Mouse (Mus musculus): ENCODE results near the gene H2afv. TPM values are rescaled to one million over a fixed set of nuclear protein-coding genes. Genes with fewer than 3 reads are reported as not detected.
"Not testable (repeated sequence)": the region's sequence is repeated elsewhere in the genome, so short reads cannot be mapped to it uniquely, and the experiment has no call there.

The H2afv gene
- polyA plus RNA-seq, 1 experiment from 2014 or later, result 318 TPM

DNA sequence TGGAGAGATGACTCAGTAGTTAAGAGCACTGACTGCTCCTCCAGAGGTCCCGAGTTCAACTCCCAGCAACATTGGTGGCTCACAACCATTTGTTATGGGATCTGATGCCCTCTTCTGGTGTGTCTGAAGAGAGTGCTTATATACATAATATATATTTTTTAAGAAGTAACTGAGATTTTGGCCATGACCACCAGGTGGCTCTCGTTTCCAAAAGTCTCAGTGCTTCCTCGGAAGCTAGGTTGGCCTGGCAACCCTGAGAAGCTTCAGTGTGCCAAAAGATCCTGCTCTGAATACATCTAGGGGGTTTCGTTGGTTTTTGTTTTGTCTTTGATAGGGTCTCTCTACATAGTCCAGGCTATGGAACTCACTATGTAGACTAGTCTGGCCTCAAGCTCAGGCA is 20.9 kb upstream of the H2afv start:
- 23% methylated on average over 4 of the region's 4 CpGs for WGBS
- H3K36me3 ChIP-seq, result peaks cover 11% of the 10 kb centered on the region
- no peak overlapping the region for H3K9ac ChIP-seq
- no peak overlapping the region for H3K4me3 ChIP-seq
- no peak overlapping the region for H3K27ac ChIP-seq
- H3K27me3 ChIP-seq, result no peaks in the 10 kb centered on the region
- no peak overlapping the region for H3K4me2 ChIP-seq
- no peak for ATAC-seq (replicated peaks; ENCODE audit: insufficient number of reproducible peaks, insufficient read depth, low FRiP score, low read depth)
- no peaks in the 10 kb centered on the region for H3K9me3 ChIP-seq (replicated peaks)
- H3K4me1 ChIP-seq (replicated peaks), result peaks cover 9% of the 10 kb centered on the region

DNA sequence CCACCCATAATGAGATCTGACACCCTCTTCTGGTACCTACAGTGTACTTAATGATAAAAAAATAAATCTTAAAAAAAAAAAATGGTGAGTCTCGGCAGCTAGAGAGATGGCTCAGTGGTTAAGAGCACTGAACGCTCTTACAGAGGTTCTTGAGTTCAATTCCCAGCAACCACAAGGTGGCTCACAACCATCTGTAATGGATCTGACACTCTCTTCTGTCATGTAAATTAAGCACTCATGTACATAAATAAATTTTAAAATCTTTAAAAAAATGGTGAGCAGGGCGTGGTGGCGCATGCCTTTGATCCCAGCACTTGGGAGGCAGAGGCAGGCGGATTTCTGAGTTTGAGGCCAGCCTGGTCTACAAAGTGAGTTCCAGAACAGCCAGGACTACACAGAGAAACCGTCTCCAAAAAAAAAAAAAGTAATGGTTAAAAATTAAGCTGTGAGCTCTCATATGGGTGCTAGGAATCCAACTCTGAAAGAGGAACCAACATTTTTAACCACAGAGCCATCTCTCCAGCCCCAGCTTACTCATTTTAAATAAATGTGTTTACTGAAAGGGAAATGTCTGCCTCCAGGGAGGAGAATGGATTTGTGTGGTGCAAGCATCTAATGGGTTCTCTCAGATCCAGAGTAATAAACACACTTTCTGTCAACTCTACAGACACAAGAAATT is 19.1 kb upstream of the H2afv start:
- WGBS, result 86% methylated on average over 6 of the region's 6 CpGs
- Histone ChIP-seq H3K36me3 (peaks cover 11% of the 10 kb centered on the region), H3K4me1 (replicated peaks) (no peaks in the 10 kb centered on the region; the same call in 1 of the 2 replicates), H3K9ac (no peak overlapping the region), H3K27me3 (no peaks in the 10 kb centered on the region), H3K9me3 (replicated peaks) (no peaks in the 10 kb centered on the region), H3K27ac (no peak overlapping the region), H3K4me2 (no peak overlapping the region), H3K4me3 (no peak overlapping the region)
- ATAC-seq (replicated peaks; ENCODE audit: insufficient number of reproducible peaks, insufficient read depth, low FRiP score, low read depth), result no peak

GRCm38 (mm10) chr11:6456083-6456482 is 11.8 kb upstream of the H2afv start:
- ATAC-seq (replicated peaks; ENCODE audit: insufficient number of reproducible peaks, insufficient read depth, low FRiP score, low read depth), result no peak
- WGBS, result 73% methylated on average over 6 of the region's 6 CpGs
- Histone ChIP-seq H3K27me3 (no peaks in the 10 kb centered on the region), H3K9ac (no peak overlapping the region), H3K36me3 (no peaks in the 10 kb centered on the region), H3K4me3 (no peak overlapping the region), H3K9me3 (replicated peaks) (no peaks in the 10 kb centered on the region; the same call in 1 of the 2 replicates), H3K4me2 (no peak overlapping the region), H3K27ac (no peak overlapping the region), H3K4me1 (replicated peaks) (no peaks in the 10 kb centered on the region)

- H3K27me3 ChIP-seq; ATAC-seq (replicated peaks; ENCODE audit: insufficient number of reproducible peaks, insufficient read depth, low FRiP score, low read depth); H3K9me3 ChIP-seq (replicated peaks); H3K4me1 ChIP-seq (replicated peaks); H3K4me2 ChIP-seq; H3K27ac ChIP-seq; H3K9ac ChIP-seq; H3K36me3 ChIP-seq; H3K4me3 ChIP-seq: not testable (repeated sequence)
- 90% methylated on average over 5 of the region's 5 CpGs for WGBS
Observed at GRCm38 (mm10) chr11:6448155-6448554, 3.9 kb upstream of the H2afv start.

- H3K27me3 ChIP-seq, result no peaks in the 10 kb centered on the region
- no peak overlapping the region for H3K4me3 ChIP-seq
- no peaks in the 10 kb centered on the region for H3K9me3 ChIP-seq (replicated peaks)
- H3K27ac ChIP-seq, result peak overlapping the region; percentile 40; the same call in 1 of the 2 replicates
- peaks cover 14% of the 10 kb centered on the region for H3K4me1 ChIP-seq (replicated peaks)
- no peaks in the 10 kb centered on the region for H3K36me3 ChIP-seq
- WGBS, result 64% methylated on average over 4 of the region's 4 CpGs
- ATAC-seq (replicated peaks; ENCODE audit: insufficient number of reproducible peaks, insufficient read depth, low FRiP score, low read depth), result no peak
- no peak overlapping the region for H3K9ac ChIP-seq
- H3K4me2 ChIP-seq, result peak overlapping the region; percentile 6; the same call in 1 of the 2 replicates
Observed at GRCm38 (mm10) chr11:6447493-6447892, 3.2 kb upstream of the H2afv start.

GRCm38 (mm10) chr11:6445951-6446350 is 1.7 kb upstream of the H2afv start:
- H3K27ac ChIP-seq, result no peak overlapping the region
- H3K27me3 ChIP-seq, result no peaks in the 10 kb centered on the region
- WGBS, result 85% methylated on average over 7 of the region's 7 CpGs
- H3K4me2 ChIP-seq, result no peak overlapping the region
- no peaks in the 10 kb centered on the region; the same call in 1 of the 2 replicates for H3K36me3 ChIP-seq
- no peak overlapping the region for H3K4me3 ChIP-seq
- H3K4me1 ChIP-seq (replicated peaks), result peaks cover 15% of the 10 kb centered on the region
- no peak overlapping the region for H3K9ac ChIP-seq
- H3K9me3 ChIP-seq (replicated peaks), result no peaks in the 10 kb centered on the region
- no peak for ATAC-seq (replicated peaks; ENCODE audit: insufficient number of reproducible peaks, insufficient read depth, low FRiP score, low read depth)

- H3K4me3 ChIP-seq, result no peak overlapping the region
- H3K36me3 ChIP-seq, result no peaks in the 10 kb centered on the region; the same call in 1 of the 2 replicates
- H3K27me3 ChIP-seq, result no peaks in the 10 kb centered on the region
- no peak overlapping the region for H3K9ac ChIP-seq
- 68% methylated on average over 4 of the region's 4 CpGs for WGBS
- H3K4me1 ChIP-seq (replicated peaks), result peaks cover 15% of the 10 kb centered on the region
- no peak overlapping the region for H3K4me2 ChIP-seq
- no peaks in the 10 kb centered on the region for H3K9me3 ChIP-seq (replicated peaks)
- 0 out of 2 replicates have a peak overlapping the region, but pooled peaks have one; percentile 71 for H3K27ac ChIP-seq
- ATAC-seq (replicated peaks; ENCODE audit: insufficient number of reproducible peaks, insufficient read depth, low FRiP score, low read depth), result no peak
Observed at GRCm38 (mm10) chr11:6445441-6445840, 1.2 kb upstream of the H2afv start.

DNA sequence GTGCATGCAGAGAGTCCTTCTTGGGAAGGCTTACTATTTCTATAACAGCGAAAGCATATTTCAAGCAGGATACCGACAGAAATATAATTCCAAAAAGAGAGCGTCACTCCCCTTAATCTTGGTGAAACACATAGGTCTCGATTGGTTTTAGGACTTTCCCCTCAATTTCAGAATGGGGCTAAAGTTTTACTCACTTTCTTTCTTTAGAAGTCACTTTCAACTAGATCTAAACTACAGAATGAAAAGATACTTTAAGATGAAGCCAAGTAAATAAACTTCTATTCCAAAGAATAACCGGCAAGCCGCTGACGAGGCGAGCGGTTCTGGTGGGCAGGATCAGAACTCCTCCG is 541 bp downstream of the H2afv start:
- Histone ChIP-seq H3K9me3 (replicated peaks) (no peaks in the 10 kb centered on the region), H3K4me2 (peak overlapping the region; percentile 65), H3K27ac (peak overlapping the region; percentile 90), H3K27me3 (no peaks in the 10 kb centered on the region), H3K36me3 (peaks cover 1% of the 10 kb centered on the region), H3K4me3 (peak overlapping the region; percentile 67), H3K9ac (peak overlapping the region; percentile 68), H3K4me1 (replicated peaks) (peaks cover 15% of the 10 kb centered on the region)
- under 1% methylated on average over 10 of the region's 10 CpGs for WGBS
- ATAC-seq (replicated peaks; ENCODE audit: insufficient number of reproducible peaks, insufficient read depth, low FRiP score, low read depth), result no peak

DNA sequence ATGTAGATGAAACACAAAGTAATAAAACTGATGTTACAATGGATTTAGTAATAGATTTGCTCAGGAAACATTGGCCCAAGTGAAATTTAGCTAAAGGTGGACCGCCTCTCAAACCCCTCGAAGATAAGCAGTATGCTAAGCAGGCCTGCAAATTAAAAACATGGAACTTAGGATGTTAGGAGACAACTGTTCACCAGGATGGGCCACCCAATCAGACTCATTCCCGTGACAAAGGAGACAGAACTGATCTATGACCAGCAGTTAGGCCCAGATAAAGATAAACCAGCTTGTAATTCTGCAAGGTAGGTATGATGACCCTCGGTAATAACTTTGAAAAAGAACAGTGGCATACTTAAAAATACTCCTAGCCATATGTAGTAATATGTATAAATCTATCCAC is 1.1 kb downstream of the H2afv start:
- Histone ChIP-seq H3K27ac (peak overlapping the region; percentile 90), H3K9ac (peak overlapping the region; percentile 68), H3K4me2 (peak overlapping the region; percentile 65), H3K4me1 (replicated peaks) (peaks cover 15% of the 10 kb centered on the region), H3K9me3 (replicated peaks) (no peaks in the 10 kb centered on the region), H3K27me3 (no peaks in the 10 kb centered on the region), H3K4me3 (peak overlapping the region; percentile 67), H3K36me3 (peaks cover 7% of the 10 kb centered on the region)
- 45% methylated on average over 4 of the region's 4 CpGs for WGBS
- no peak for ATAC-seq (replicated peaks; ENCODE audit: insufficient number of reproducible peaks, insufficient read depth, low FRiP score, low read depth)

DNA sequence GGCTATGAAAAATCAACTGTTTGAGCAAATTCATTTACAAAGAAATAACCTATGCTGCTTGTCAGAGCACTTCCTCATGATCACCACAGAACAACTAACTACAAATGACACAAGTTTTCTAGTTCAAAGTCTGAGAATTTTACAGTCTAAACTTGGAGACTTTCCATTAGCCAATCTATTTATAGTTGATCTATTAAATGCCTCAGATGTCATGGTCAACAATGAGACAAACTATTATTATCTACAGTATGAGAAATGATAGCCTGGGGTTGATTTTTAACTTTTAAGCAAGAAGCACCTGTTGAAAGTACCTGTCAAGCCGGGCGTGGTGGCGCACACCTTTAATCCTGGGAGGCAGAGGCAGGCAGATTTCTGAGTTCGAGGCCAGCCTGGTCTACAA is 1.7 kb downstream of the H2afv start:
- 97% methylated on average over 4 of the region's 4 CpGs for WGBS
- ATAC-seq (replicated peaks; ENCODE audit: insufficient number of reproducible peaks, insufficient read depth, low FRiP score, low read depth), result no peak
- H3K27me3 ChIP-seq, result no peaks in the 10 kb centered on the region
- no peak overlapping the region for H3K9ac ChIP-seq
- peak overlapping the region; percentile 65 for H3K4me2 ChIP-seq
- H3K4me3 ChIP-seq, result 0 out of 2 replicates have a peak overlapping the region, but pooled peaks have one; percentile 67
- H3K4me1 ChIP-seq (replicated peaks), result peaks cover 14% of the 10 kb centered on the region
- no peaks in the 10 kb centered on the region for H3K9me3 ChIP-seq (replicated peaks)
- H3K36me3 ChIP-seq, result peaks cover 13% of the 10 kb centered on the region
- no peak overlapping the region for H3K27ac ChIP-seq

GRCm38 (mm10) chr11:6440171-6440570 is 4.1 kb downstream of the H2afv start:
- H3K4me2 ChIP-seq, result no peak overlapping the region
- peaks cover 12% of the 10 kb centered on the region for H3K4me1 ChIP-seq (replicated peaks)
- no peak for ATAC-seq (replicated peaks; ENCODE audit: insufficient number of reproducible peaks, insufficient read depth, low FRiP score, low read depth)
- no peak overlapping the region for H3K9ac ChIP-seq
- no peak overlapping the region for H3K27ac ChIP-seq
- no peak overlapping the region for H3K4me3 ChIP-seq
- peaks cover 28% of the 10 kb centered on the region for H3K36me3 ChIP-seq
- 98% methylated on average over 4 of the region's 4 CpGs for WGBS
- H3K9me3 ChIP-seq (replicated peaks), result no peaks in the 10 kb centered on the region
- no peaks in the 10 kb centered on the region for H3K27me3 ChIP-seq

DNA sequence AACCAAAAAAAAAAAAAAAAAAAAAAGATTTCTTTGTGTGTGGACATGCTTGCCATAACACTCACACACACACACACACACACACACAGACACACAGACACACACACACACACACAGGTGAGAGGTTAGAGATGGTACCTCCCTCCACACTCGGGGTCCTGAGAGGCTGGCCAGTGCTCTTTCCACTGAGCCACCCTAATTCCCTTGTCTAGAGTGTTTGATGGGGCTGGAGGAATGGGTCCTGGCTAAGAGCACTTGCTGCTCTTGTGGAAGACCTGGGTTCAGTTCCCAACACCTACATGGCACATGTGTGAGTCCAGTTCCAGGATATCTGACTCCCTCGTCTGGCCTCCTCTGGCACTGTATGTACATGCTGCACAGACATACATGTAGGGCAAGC is 6.6 kb downstream of the H2afv start:
- Histone ChIP-seq H3K4me3 (no peak overlapping the region), H3K27me3 (no peaks in the 10 kb centered on the region), H3K36me3 (peaks cover 52% of the 10 kb centered on the region), H3K9ac (no peak overlapping the region), H3K4me1 (replicated peaks) (peaks cover 3% of the 10 kb centered on the region), H3K4me2 (no peak overlapping the region), H3K27ac (no peak overlapping the region), H3K9me3 (replicated peaks) (no peaks in the 10 kb centered on the region)
- WGBS, result 88% methylated on average over 2 of the region's 2 CpGs
- no peak for ATAC-seq (replicated peaks; ENCODE audit: insufficient number of reproducible peaks, insufficient read depth, low FRiP score, low read depth)

Data from heart, embryonic 15.5 days (tissue).